Mouse (Mus musculus): ENCODE measurements at regions not wholly inside any gene's neighbourhood (a gene's known extent, or its start where the extent isn't known, plus 50 kb on each side); places are given as distances from the start of the nearest gene placed in this dataset.
"Not testable (repeated sequence)": the region's sequence is repeated elsewhere in the genome, so short reads cannot be mapped to it uniquely, and the experiment has no call there.

DNA sequence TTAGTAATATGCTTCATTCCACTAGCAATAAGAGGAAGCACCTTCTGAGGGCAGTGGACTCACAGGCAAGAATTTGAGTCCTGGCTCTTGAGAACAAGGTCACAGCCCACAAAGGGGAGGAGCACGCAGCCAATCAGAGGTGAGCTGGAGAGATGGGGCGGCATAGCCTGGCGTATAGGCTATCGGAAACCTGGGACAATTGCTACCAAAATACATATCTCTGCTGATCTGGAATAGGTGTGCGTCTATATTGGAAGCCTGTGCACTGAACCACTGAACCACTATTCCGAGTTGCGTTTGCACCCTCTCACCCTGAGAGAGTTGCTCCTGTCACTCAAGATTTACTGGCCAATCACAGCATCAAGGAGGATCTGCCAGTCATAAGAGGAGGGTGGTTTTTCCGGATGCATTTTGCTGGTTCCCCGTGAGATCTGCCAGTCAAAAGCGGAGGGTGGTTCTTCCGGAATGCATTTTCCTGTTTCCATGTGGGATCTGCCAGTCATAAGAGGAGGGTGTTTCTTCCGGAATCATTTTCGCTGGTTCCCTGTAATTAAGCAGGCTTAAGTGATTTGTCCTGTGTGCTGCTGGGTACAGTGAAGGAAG, 80.1 kb upstream of the Riok2 start:
- in situ Hi-C loops (cut with MboI, MseI), result loop anchor here (10.0 kb wide), 1 partner anchor 109 kb away; no protein-coding TSS in a partner anchor

- in situ Hi-C loops (cut with MboI, MseI), result loop anchor here (10.0 kb wide), 1 partner anchor 110 kb away; no protein-coding TSS in a partner anchor
Measured at GRCm38 (mm10) chr17:17295037-17295436, 79.1 kb upstream of the Riok2 start.

DNA sequence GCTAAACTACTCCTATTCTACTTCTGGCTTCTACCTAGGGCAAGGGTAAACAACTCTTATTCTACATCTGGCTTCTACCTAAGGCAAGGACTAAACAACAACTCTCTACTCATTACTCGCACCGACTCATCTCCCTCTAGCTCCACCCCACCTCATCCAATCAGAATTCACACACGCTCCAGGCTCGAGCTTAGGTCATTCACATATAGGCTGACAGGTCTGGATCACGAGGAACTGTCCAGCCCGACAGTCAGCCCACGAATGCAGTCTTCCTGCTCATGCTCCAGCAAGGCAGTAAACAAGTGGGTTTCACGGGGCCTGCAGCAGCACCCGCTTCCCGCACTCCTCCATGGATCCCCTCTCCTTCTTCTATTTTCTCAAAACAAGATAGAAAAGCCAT, 70.6 kb upstream of the Riok2 start:
- in situ Hi-C loops (cut with MboI, MseI), result not testable (repeated sequence)
